ENCODE assay signal across 8 mouse cellular contexts in genomic region chr19:34254880-34255681, GRCm38 (mm10). TPM values are rescaled to one million over a fixed set of nuclear protein-coding genes. Genes with fewer than 3 reads are reported as not detected.
DNase-seq lines count a peak whose midpoint lies in the region; ATAC-seq and TF ChIP-seq lines count a peak whose summit lies in the region.

Gene Acta2, minus strand, starts transcription at chr19:34255590.

- H3K9me3 ChIP-seq in forebrain, embryonic 12.5 days = no peaks in the 10 kb centered on the region
- no peaks in the 10 kb centered on the region for H3K9me3 ChIP-seq in forebrain, embryonic 16.5 days (ENCODE audit: control insufficient read depth, low read length)
- H3K9me3 ChIP-seq in ES-Bruce4 (replicated peaks; ENCODE audit: control insufficient read depth, insufficient read depth, low read length, poor library complexity, severe bottlenecking) = no peaks in the 10 kb centered on the region
- no peaks in the 10 kb centered on the region for H3K9me3 ChIP-seq in hindbrain, embryonic 15.5 days
- no peaks in the 10 kb centered on the region for H3K9me3 ChIP-seq in liver, postnatal 0 days (ENCODE audit: low read length)

- H3K36me3 ChIP-seq in forebrain, embryonic 12.5 days (replicated peaks) = no peaks in the 10 kb centered on the region
- no peaks in the 10 kb centered on the region for H3K36me3 ChIP-seq in forebrain, embryonic 16.5 days (ENCODE audit: control insufficient read depth, insufficient read depth)
- no peaks in the 10 kb centered on the region for H3K36me3 ChIP-seq in ES-Bruce4 (ENCODE audit: control insufficient read depth, insufficient read depth, low read length, poor library complexity, severe bottlenecking)
- H3K36me3 ChIP-seq in hindbrain, embryonic 15.5 days = no peaks in the 10 kb centered on the region
- H3K36me3 ChIP-seq in liver, postnatal 0 days (replicated peaks; ENCODE audit: insufficient read depth, low read length) = no peaks in the 10 kb centered on the region

- intact Hi-C loops in gastrocnemius, adult 2 months (cut with DNase I) = no loop called here

- no peak for ATAC-seq in forebrain, embryonic 12.5 days (ENCODE audit: low FRiP score)
- no peak for ATAC-seq in forebrain, embryonic 16.5 days
- no peak for ATAC-seq in hindbrain, embryonic 15.5 days (ENCODE audit: low FRiP score, low read depth)
- no peak for ATAC-seq in liver, postnatal 0 days
- no peak for ATAC-seq in CD4-positive, CD25-positive, alpha-beta regulatory T cell, adult 4 months

- TF ChIP-seq CTCF in ES-Bruce4 (IDR thresholded peaks at IDR 0.05; ENCODE audit: low read depth, low read length) = no peak
- no peak for TF ChIP-seq CTCF in gastrocnemius, adult 2 months (IDR thresholded peaks at IDR 0.05)
- no peak for TF ChIP-seq CTCF in liver, postnatal 0 days (IDR thresholded peaks at IDR 0.05; ENCODE audit: low read depth)

- 67% methylated on average over 16 of the region's 16 CpGs for WGBS in forebrain, embryonic 12.5 days
- 64% methylated on average over 16 of the region's 16 CpGs for WGBS in forebrain, embryonic 16.5 days
- 68% methylated on average over 16 of the region's 16 CpGs for WGBS in hindbrain, embryonic 15.5 days
- WGBS in liver, postnatal 0 days (ENCODE audit: insufficient replicate concordance) = 63% methylated on average over 16 of the region's 16 CpGs

- no peak for TF ChIP-seq POLR2A in ES-Bruce4 (IDR thresholded peaks at IDR 0.05; ENCODE audit: insufficient read depth, low read length)

- no peak within 1 kb of the TSS for H3K27ac ChIP-seq in forebrain, embryonic 12.5 days
- H3K27ac ChIP-seq in forebrain, embryonic 16.5 days (ENCODE audit: low read length) = no peak within 1 kb of the TSS
- no peak within 1 kb of the TSS for H3K27ac ChIP-seq in ES-Bruce4 (ENCODE audit: insufficient read depth, low read length)
- H3K27ac ChIP-seq in gastrocnemius, adult 2 months = peak within 1 kb of the TSS; percentile 79
- H3K27ac ChIP-seq in hindbrain, embryonic 15.5 days (replicated peaks) = no peak within 1 kb of the TSS
- H3K27ac ChIP-seq in liver, postnatal 0 days (ENCODE audit: low read depth) = 0 out of 2 replicates have a peak within 1 kb of the TSS, but pooled peaks have one; percentile 39

- no peaks in the 10 kb centered on the region for H3K27me3 ChIP-seq in forebrain, embryonic 12.5 days
- H3K27me3 ChIP-seq in forebrain, embryonic 16.5 days (replicated peaks; ENCODE audit: control insufficient read depth, insufficient read depth, low read length) = no peaks in the 10 kb centered on the region
- no peaks in the 10 kb centered on the region for H3K27me3 ChIP-seq in ES-Bruce4 (ENCODE audit: control insufficient read depth, insufficient read depth, low read length, poor library complexity, severe bottlenecking)
- H3K27me3 ChIP-seq in hindbrain, embryonic 15.5 days = no peaks in the 10 kb centered on the region
- no peaks in the 10 kb centered on the region for H3K27me3 ChIP-seq in liver, postnatal 0 days (ENCODE audit: insufficient read depth, low read length)

- no peak within 1 kb of the TSS for H3K4me3 ChIP-seq in forebrain, embryonic 12.5 days (replicated peaks)
- H3K4me3 ChIP-seq in forebrain, embryonic 16.5 days (replicated peaks; ENCODE audit: low read length) = no peak within 1 kb of the TSS
- no peak within 1 kb of the TSS for H3K4me3 ChIP-seq in ES-Bruce4 (ENCODE audit: low read depth, low read length)
- H3K4me3 ChIP-seq in gastrocnemius, adult 2 months = peak within 1 kb of the TSS; percentile 58
- H3K4me3 ChIP-seq in hindbrain, embryonic 15.5 days = no peak within 1 kb of the TSS
- H3K4me3 ChIP-seq in liver, postnatal 0 days (ENCODE audit: low read depth, low read length) = peak within 1 kb of the TSS; percentile 17; the same call in 1 of the 2 replicates

- no peak for TF ChIP-seq EP300 in ES-Bruce4 (IDR thresholded peaks at IDR 0.05; ENCODE audit: insufficient read depth, low read depth, low read length)
- no peak for TF ChIP-seq EP300 in liver, postnatal 0 days (IDR thresholded peaks at IDR 0.05; ENCODE audit: low read depth)

- DNase-seq in gastrocnemius, adult 2 months = no peak
- no peak for DNase-seq in liver, postnatal 0 days
- DNase-seq in testis, postnatal 10 days (ENCODE audit: low spot score) = peak; percentile 73

- H3K9ac ChIP-seq in forebrain, embryonic 12.5 days = no peak within 1 kb of the TSS
- no peak within 1 kb of the TSS for H3K9ac ChIP-seq in forebrain, embryonic 16.5 days (replicated peaks; ENCODE audit: low read depth, low read length)
- no peak within 1 kb of the TSS for H3K9ac ChIP-seq in ES-Bruce4 (ENCODE audit: low read depth, poor library complexity, severe bottlenecking)
- no peak within 1 kb of the TSS for H3K9ac ChIP-seq in hindbrain, embryonic 15.5 days
- H3K9ac ChIP-seq in liver, postnatal 0 days (replicated peaks) = no peak within 1 kb of the TSS

- no peaks in the 10 kb centered on the region; the same call in 1 of the 2 replicates for H3K4me1 ChIP-seq in forebrain, embryonic 12.5 days
- H3K4me1 ChIP-seq in forebrain, embryonic 16.5 days (replicated peaks; ENCODE audit: control insufficient read depth, insufficient read depth, low read length) = no peaks in the 10 kb centered on the region
- no peaks in the 10 kb centered on the region for H3K4me1 ChIP-seq in ES-Bruce4 (ENCODE audit: control insufficient read depth, insufficient read depth, low read length)
- H3K4me1 ChIP-seq in hindbrain, embryonic 15.5 days (replicated peaks) = no peaks in the 10 kb centered on the region
- peaks cover 5% of the 10 kb centered on the region for H3K4me1 ChIP-seq in liver, postnatal 0 days (ENCODE audit: insufficient read depth)

- H3K4me2 ChIP-seq in forebrain, embryonic 12.5 days = no peak within 1 kb of the TSS
- no peak within 1 kb of the TSS for H3K4me2 ChIP-seq in forebrain, embryonic 16.5 days (ENCODE audit: low read length)
- no peak within 1 kb of the TSS for H3K4me2 ChIP-seq in hindbrain, embryonic 15.5 days
- H3K4me2 ChIP-seq in liver, postnatal 0 days (ENCODE audit: low read depth, low read length) = peak within 1 kb of the TSS; percentile 61

RNA-seq across cellular contexts. Expression of gene Acta2, which starts in this region (rescaled TPM):
- 22.7 and 43.7 TPM in 2 replicates for polyA plus RNA-seq in forebrain, embryonic 12.5 days (2016; fragmentation: Nextera tagmentation; extraction: Ambion mirVana)
- polyA plus RNA-seq in forebrain, embryonic 16.5 days (2015; fragmentation: Nextera tagmentation; extraction: Ambion mirVana) = 9.1 and 13.3 TPM in 2 replicates
- 44.1 and 50.0 TPM in 2 replicates for polyA plus RNA-seq in ES-Bruce4 (2011; ENCODE audit: insufficient read depth, insufficient read length, low read depth, missing spikeins)
- 10 to 100 TPM; 52.8 to 61.6 TPM for total RNA-seq in gastrocnemius, adult 2 months (2021)
- 18.3 and 19.2 TPM in 2 replicates for polyA plus RNA-seq in hindbrain, embryonic 15.5 days (2015; fragmentation: Nextera tagmentation; extraction: Ambion mirVana)
- 7.3 and 7.7 TPM in 2 replicates for polyA plus RNA-seq in liver, postnatal 0 days (2015; fragmentation: Nextera tagmentation; extraction: Ambion mirVana)
- under 1 TPM; 0.39 to 0.47 TPM for polyA plus RNA-seq in CD4-positive, CD25-positive, alpha-beta regulatory T cell, adult 4 months (2017; shearing (Covaris generic))

Comparison
In these comparisons a context has a peak if more than half of its experiments do, and no peak if none do; other contexts are left out.
1. H3K27ac ChIP-seq: peak in gastrocnemius, adult 2 months (single experiment) and liver, postnatal 0 days (single experiment); none in forebrain, embryonic 12.5 days (single experiment), forebrain, embryonic 16.5 days (single experiment), ES-Bruce4 (single experiment) and hindbrain, embryonic 15.5 days (single experiment).
2. H3K4me3 ChIP-seq: peak in gastrocnemius, adult 2 months (single experiment) and liver, postnatal 0 days (single experiment); none in forebrain, embryonic 12.5 days (single experiment), forebrain, embryonic 16.5 days (single experiment), ES-Bruce4 (single experiment) and hindbrain, embryonic 15.5 days (single experiment).